Mouse (Mus musculus): ENCODE measurements around the gene Gmppb. TPM values are rescaled to one million over a fixed set of nuclear protein-coding genes. Genes with fewer than 3 reads are reported as not detected.

Gene Gmppb
- polyA plus RNA-seq, 1 experiment from 2014 or later, result 27.4 TPM

- Histone ChIP-seq H3K4me1 (no peaks in the 10 kb centered on the region), H3K9me3 (peaks cover 3% of the 10 kb centered on the region; the same call in 1 of the 2 replicates), H3K27me3 (no peaks in the 10 kb centered on the region), H3K36me3 (peaks cover 70% of the 10 kb centered on the region), H3K9ac (no peak overlapping the region), H3K4me3 (no peak overlapping the region), H3K27ac (no peak overlapping the region), H3K4me2 (no peak overlapping the region)
- 98% methylated on average over 3 of the region's 3 CpGs for WGBS
- ATAC-seq (ENCODE audit: insufficient number of reproducible peaks, insufficient read depth, low FRiP score, low TSS enrichment, low read depth), result no peak
These were observed 21.2 kb upstream of the Gmppb start for GRCm38 (mm10) chr9:108027867-108028266.

DNA sequence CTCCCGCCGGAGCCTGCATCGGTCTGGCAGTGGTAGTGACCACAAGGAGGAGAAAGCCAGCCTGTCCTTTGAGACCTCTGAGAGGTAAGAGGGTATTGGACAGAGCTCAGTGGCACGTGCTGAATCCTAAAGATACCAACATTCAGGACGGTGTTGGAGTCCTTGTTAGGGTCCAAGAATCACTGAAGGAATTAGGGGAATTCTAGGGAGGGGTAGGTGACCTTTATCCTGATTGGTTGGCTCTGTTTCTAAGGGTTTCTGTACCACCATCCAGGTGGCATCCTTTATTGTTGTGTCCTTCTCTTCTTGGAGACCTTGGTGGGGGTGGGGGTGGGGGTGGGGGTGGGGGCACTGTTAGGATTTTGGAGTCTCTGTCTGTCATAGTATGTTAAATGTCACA lies 16.9 kb upstream of the Gmppb start:
- 93% methylated on average over 5 of the region's 5 CpGs for WGBS
- Histone ChIP-seq H3K9ac (no peak overlapping the region), H3K27ac (no peak overlapping the region), H3K4me2 (no peak overlapping the region), H3K36me3 (peaks cover 68% of the 10 kb centered on the region), H3K4me3 (no peak overlapping the region), H3K27me3 (no peaks in the 10 kb centered on the region), H3K4me1 (no peaks in the 10 kb centered on the region), H3K9me3 (no peaks in the 10 kb centered on the region)
- ATAC-seq (ENCODE audit: insufficient number of reproducible peaks, insufficient read depth, low FRiP score, low TSS enrichment, low read depth), result no peak

DNA sequence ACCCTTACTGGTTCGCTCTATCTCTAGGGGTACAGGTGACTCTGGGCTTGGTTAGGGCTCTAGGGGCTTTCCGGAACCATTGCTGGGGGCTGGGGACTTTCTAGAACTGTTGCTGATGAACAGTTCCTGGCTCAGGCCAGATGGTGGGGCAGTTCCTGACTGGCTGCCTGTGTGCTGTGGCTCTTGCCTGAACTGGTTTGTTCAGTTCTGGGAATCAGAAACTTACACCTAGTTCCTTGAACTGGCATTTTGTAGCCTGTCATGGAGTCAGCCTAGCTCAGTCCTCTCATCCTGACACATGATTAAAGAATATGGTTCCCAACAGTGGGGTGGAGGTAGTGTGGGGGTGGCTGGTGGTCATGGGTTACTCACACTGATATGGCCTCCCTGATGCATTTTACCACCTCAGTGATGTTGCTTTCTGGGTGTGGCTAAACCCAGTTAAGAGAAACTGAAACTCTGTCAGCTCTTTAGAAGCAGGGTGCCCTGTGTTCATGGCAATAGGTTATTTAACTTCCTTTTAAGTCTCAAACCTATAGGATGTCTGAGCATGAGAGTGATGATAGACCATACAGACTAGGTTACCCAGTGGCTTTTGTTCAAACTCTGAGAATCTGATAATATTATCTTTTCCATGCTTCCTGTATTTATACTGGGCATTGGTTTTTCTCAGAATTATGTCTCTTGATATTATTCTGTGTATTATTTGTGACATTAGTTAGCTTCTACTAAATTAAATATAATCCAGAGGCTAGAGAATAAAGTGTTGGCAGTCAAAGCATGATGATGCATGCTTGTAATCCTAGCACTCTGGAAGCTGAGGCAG lies 13.5 kb upstream of the Gmppb start:
- ATAC-seq (ENCODE audit: insufficient number of reproducible peaks, insufficient read depth, low FRiP score, low TSS enrichment, low read depth), result no peak
- no peaks in the 10 kb centered on the region for H3K9me3 ChIP-seq
- peaks cover 74% of the 10 kb centered on the region for H3K36me3 ChIP-seq
- 93% methylated on average over 2 of the region's 2 CpGs for WGBS
- no peak overlapping the region for H3K9ac ChIP-seq
- no peak overlapping the region for H3K27ac ChIP-seq
- H3K4me2 ChIP-seq, result no peak overlapping the region
- H3K4me3 ChIP-seq, result no peak overlapping the region
- H3K27me3 ChIP-seq, result no peaks in the 10 kb centered on the region
- no peaks in the 10 kb centered on the region for H3K4me1 ChIP-seq

GRCm38 (mm10) chr9:108044751-108045492 lies 4.1 kb upstream of the Gmppb start:
- Histone ChIP-seq H3K27me3 (no peaks in the 10 kb centered on the region), H3K27ac (no peak overlapping the region), H3K4me2 (no peak overlapping the region), H3K4me1 (peaks cover 18% of the 10 kb centered on the region), H3K4me3 (no peak overlapping the region), H3K9ac (no peak overlapping the region), H3K36me3 (peaks cover 69% of the 10 kb centered on the region), H3K9me3 (no peaks in the 10 kb centered on the region)
- WGBS, result 96% methylated on average over 8 of the region's 8 CpGs
- ATAC-seq (ENCODE audit: insufficient number of reproducible peaks, insufficient read depth, low FRiP score, low TSS enrichment, low read depth), result no peak

GRCm38 (mm10) chr9:108046582-108046981 lies 2.5 kb upstream of the Gmppb start:
- ATAC-seq (ENCODE audit: insufficient number of reproducible peaks, insufficient read depth, low FRiP score, low TSS enrichment, low read depth), result no peak
- no peak overlapping the region for H3K27ac ChIP-seq
- peaks cover 26% of the 10 kb centered on the region for H3K4me1 ChIP-seq
- H3K27me3 ChIP-seq, result no peaks in the 10 kb centered on the region
- H3K9ac ChIP-seq, result no peak overlapping the region
- no peak overlapping the region for H3K4me2 ChIP-seq
- WGBS, result 84% methylated on average over 4 of the region's 4 CpGs
- H3K36me3 ChIP-seq, result peaks cover 69% of the 10 kb centered on the region
- no peak overlapping the region for H3K4me3 ChIP-seq
- H3K9me3 ChIP-seq, result no peaks in the 10 kb centered on the region

DNA sequence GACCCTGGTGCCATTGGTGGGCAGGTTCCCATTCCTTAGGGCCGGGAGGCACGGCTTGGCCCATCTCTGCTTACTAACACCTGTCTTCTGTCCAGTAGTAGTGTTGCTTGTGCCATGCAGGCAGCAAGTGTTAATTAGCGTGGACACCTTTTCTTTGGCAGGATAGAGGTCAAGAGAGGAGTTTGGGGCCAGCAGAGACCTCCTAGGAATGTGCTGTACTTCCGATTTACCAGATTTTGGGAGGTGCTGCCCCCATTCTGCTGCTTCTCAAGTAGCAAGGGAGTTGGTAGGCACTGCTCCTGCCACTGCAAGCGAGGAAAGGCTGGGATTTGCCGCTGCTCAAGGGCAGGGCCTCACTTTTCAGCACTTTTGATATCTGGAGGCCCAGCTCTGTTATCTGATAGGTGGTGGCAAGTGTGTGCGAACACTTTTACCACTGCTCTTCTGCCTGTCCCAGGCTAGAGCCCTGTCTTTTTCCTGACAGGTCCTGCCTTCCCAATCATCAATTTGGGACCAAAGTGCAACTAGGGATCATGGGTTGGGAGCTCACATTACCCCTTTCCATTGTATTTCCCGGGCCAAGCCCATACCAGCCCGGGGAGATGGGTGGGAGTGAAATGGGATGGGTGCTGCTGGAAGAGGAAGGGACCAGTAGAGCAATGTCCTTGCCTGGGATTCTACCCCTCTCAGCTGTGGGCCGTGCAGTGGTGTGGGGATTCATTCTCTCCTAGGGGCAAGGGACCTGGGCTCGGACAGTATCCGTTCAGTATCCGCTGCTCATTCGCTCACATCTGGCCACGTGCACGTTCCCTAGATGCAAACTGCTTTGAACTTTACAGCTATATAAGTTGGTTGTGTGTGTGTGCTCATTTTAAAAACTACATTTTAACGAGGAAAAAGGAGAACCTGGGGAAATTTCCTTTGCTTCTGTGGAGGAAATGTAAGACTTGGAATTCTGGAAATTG lies 1.2 kb upstream of the Gmppb start:
- 40% methylated on average over 17 of the region's 17 CpGs for WGBS
- peak overlapping the region; percentile 57 for H3K27ac ChIP-seq
- no peaks in the 10 kb centered on the region for H3K9me3 ChIP-seq
- peak overlapping the region; percentile 92 for H3K4me2 ChIP-seq
- no peaks in the 10 kb centered on the region for H3K27me3 ChIP-seq
- peak overlapping the region; percentile 70 for H3K9ac ChIP-seq
- H3K4me3 ChIP-seq, result peak overlapping the region; percentile 67
- ATAC-seq (ENCODE audit: insufficient number of reproducible peaks, insufficient read depth, low FRiP score, low TSS enrichment, low read depth), result no peak
- peaks cover 33% of the 10 kb centered on the region for H3K4me1 ChIP-seq
- peaks cover 66% of the 10 kb centered on the region for H3K36me3 ChIP-seq

DNA sequence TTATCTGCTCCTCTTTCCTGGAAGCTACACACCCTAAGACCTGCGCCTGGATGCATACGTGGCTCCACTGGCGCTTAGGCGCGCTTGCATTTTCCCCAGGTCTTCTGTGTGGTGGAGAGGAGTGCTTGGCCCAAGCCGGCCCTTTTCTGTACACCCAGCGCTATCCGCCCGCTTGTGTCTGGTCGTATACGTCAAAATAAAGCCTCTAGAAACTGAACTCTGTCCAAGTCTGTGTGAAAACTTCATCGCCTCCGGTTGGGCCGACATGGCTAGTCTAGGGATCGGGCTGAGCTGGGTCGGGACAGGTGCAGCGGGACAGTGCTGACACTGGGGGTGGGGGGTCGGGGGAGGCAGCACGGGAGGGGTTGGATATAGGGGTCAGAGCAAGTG lies 481 bp upstream of the Gmppb start:
- Histone ChIP-seq H3K36me3 (peaks cover 65% of the 10 kb centered on the region), H3K9ac (peak overlapping the region; percentile 70), H3K4me1 (peaks cover 39% of the 10 kb centered on the region), H3K9me3 (no peaks in the 10 kb centered on the region), H3K27me3 (no peaks in the 10 kb centered on the region), H3K4me2 (peak overlapping the region; percentile 92), H3K27ac (peak overlapping the region; percentile 57), H3K4me3 (peak overlapping the region; percentile 67)
- ATAC-seq (ENCODE audit: insufficient number of reproducible peaks, insufficient read depth, low FRiP score, low TSS enrichment, low read depth), result peak; percentile 52; the same call in 1 of the 2 replicates
- 1% methylated on average over 19 of the region's 19 CpGs for WGBS

DNA sequence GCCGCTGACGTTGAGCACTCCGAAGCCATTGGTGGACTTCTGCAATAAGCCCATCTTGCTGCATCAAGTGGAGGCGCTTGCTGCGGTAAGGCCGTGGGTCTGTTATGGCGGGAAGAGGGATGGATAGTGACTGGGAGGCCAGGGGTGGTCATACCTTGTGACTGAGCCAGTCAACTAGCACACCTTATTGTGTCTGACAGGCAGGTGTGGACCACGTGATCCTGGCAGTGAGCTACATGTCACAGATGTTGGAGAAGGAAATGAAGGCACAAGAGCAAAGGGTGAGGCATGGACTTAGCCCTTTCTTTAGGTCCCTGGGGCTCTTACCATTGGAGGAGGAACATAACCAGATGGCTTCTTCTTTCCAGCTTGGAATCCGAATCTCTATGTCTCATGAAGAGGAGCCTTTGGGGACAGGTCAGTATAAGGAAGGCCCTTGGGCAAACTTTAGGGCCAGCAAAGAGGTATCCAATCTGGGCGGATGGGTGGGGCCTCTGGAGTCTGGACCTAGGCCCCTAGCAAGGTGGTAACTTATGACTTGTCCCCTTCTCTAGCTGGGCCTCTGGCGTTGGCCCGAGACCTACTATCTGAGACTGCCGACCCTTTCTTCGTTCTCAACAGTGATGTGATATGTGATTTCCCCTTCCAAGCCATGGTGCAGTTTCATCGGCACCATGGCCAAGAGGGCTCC lies 664 bp downstream of the Gmppb start:
- H3K27ac ChIP-seq, result peak overlapping the region; percentile 72
- 42% methylated on average over 15 of the region's 15 CpGs for WGBS
- peak overlapping the region; percentile 92 for H3K4me2 ChIP-seq
- H3K9me3 ChIP-seq, result no peaks in the 10 kb centered on the region
- H3K4me1 ChIP-seq, result peaks cover 40% of the 10 kb centered on the region
- ATAC-seq (ENCODE audit: insufficient number of reproducible peaks, insufficient read depth, low FRiP score, low TSS enrichment, low read depth), result no peak
- peaks cover 71% of the 10 kb centered on the region for H3K36me3 ChIP-seq
- H3K9ac ChIP-seq, result peak overlapping the region; percentile 84
- H3K27me3 ChIP-seq, result no peaks in the 10 kb centered on the region
- peak overlapping the region; percentile 67 for H3K4me3 ChIP-seq

GRCm38 (mm10) chr9:108051184-108051930 lies 2.3 kb downstream of the Gmppb start:
- Histone ChIP-seq H3K9me3 (no peaks in the 10 kb centered on the region), H3K27ac (no peak overlapping the region)
- 93% methylated on average over 15 of the region's 15 CpGs for WGBS

GRCm38 (mm10) chr9:108051931-108052220 lies 2.8 kb downstream of the Gmppb start:
- peaks cover 71% of the 10 kb centered on the region for H3K36me3 ChIP-seq

More at GRCm38 (mm10) chr9:108051184-108051930, 2.3 kb downstream of the Gmppb start:
- Histone ChIP-seq H3K4me1 (peaks cover 40% of the 10 kb centered on the region), H3K27me3 (no peaks in the 10 kb centered on the region), H3K4me3 (no peak overlapping the region), H3K4me2 (no peak overlapping the region), H3K36me3 (peaks cover 71% of the 10 kb centered on the region), H3K9ac (no peak overlapping the region)
- ATAC-seq (ENCODE audit: insufficient number of reproducible peaks, insufficient read depth, low FRiP score, low TSS enrichment, low read depth), result no peak

More at GRCm38 (mm10) chr9:108051931-108052220, 2.8 kb downstream of the Gmppb start:
- Histone ChIP-seq H3K9ac (0 out of 2 replicates have a peak overlapping the region, but pooled peaks have one; percentile 2), H3K4me2 (no peak overlapping the region), H3K4me1 (peaks cover 40% of the 10 kb centered on the region), H3K9me3 (no peaks in the 10 kb centered on the region), H3K27ac (no peak overlapping the region), H3K4me3 (no peak overlapping the region), H3K27me3 (no peaks in the 10 kb centered on the region)
- no peak for ATAC-seq (ENCODE audit: insufficient number of reproducible peaks, insufficient read depth, low FRiP score, low TSS enrichment, low read depth)
- 91% methylated on average over 4 of the region's 4 CpGs for WGBS

All from embryonic facial prominence, embryonic 13.5 days (tissue).